Mouse (Mus musculus) adipocyte (in vitro differentiated cells): ENCODE measurements around the gene Oosp2.

Experiments used
- DNase-seq: peaks from one replicate; pipeline ENCODE4 v3.0.0-alpha.2; 2016; ENCODE audit warnings: low spot score

Gene Oosp2

DNA sequence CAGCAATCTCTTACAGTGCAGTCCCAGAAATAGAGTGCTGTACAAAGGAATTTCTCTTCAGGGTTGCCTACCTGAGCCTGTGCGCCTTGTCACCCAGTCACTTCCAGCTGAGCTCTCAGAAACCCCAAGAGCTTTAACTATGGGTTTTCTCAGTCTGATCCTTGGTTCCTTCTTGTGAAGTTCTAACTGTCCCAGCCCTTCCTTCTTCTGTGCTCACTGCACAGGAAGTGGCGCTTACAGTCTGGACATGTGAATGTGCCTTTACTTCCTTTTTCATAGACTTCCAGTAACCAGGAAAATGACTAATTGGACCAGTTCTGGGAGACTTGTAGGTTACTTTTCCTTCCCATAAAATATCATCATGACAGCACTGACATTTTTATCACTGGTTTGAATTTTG is 55.8 kb downstream of the Oosp2 start, which contains the start of gene Ms4a6d:
Ms4a6d (minus strand) TSS at position 247 of the 400 bp plus-strand sequence.
- no peak for DNase-seq

DNA sequence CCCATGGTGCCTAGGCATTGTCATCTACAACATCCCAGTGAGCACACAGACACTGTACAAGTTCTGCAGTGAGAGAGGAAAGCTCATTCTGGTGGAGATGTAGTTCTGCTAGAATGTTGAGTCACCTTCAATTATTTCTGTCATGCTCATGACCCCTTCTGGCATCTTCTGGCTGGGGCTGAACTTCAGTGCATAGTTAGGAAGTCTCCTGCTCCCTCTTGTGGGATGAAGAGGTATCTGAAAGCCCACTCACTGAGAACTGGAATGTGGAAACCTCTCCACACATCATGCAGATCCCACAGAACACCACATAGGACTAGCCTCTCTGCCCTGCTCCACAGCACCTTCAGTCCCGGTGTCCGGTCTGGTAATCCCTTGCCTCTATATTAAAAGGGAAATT is 58.3 kb downstream of the Oosp2 start:
- no peak for DNase-seq

DNA sequence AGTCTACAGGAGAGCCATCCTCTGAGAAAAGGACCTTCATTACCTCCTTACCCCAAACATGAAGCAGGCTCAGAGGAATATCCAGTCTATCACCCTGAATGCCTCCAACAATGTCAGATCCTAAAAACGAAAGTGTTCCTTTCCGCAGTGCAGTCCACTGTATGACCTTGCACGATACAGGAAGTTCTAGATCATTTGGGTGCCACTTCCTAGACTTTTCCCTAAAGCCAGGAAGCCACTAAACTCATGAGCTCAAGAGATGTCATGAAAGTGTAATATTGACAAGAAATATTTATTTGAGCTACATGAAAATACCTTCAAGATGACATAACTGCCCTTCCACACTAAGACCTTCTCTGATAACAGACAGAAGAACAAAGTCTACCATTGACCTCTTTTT is 59.0 kb downstream of the Oosp2 start:
- DNase-seq: no peak
